Mouse (Mus musculus): ENCODE measurements around the gene Cemip2. TPM values are rescaled to one million over a fixed set of nuclear protein-coding genes. Genes with fewer than 3 reads are reported as not detected.

Gene Cemip2
- polyA plus RNA-seq, 1 experiment from 2014 or later = 39.0 TPM

- H3K27ac ChIP-seq = no peak overlapping the region
Observed at GRCm38 (mm10) chr19:21761676-21762075, 16.5 kb upstream of the Cemip2 start.

DNA sequence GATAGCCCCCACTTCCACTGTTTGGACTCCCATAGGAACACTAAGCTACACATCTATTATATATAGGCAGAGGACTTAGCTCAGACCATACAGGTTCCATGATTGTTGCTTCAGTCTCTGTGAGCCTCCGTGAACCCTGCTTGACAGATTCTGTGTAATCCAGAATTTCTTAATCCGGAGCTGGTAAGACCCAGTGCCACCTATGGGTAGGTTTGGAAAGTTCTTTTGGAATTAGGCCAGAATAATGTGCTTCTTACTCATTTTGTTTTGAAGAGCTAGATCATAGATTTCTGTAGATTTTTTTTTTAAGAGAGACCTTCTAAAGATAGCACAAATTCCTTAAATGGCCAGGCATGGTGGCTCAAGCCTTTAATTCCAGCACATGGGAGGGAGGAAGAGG is 14.1 kb upstream of the Cemip2 start:
- Histone ChIP-seq H3K9me3 (no peaks in the 10 kb centered on the region), H3K9ac (no peak overlapping the region), H3K4me1 (peaks cover 4% of the 10 kb centered on the region; the same call in 1 of the 2 replicates), H3K36me3 (no peaks in the 10 kb centered on the region), H3K4me3 (no peak overlapping the region), H3K27ac (no peak overlapping the region), H3K4me2 (replicated peaks) (no peak overlapping the region), H3K27me3 (no peaks in the 10 kb centered on the region)
- no peak for ATAC-seq (ENCODE audit: low FRiP score, low read depth)
- WGBS = 72% methylated on average over 2 of the region's 2 CpGs

More at GRCm38 (mm10) chr19:21761676-21762075, 16.5 kb upstream of the Cemip2 start:
- Histone ChIP-seq H3K9me3 (no peaks in the 10 kb centered on the region), H3K9ac (no peak overlapping the region), H3K4me2 (replicated peaks) (no peak overlapping the region), H3K4me1 (peaks cover 4% of the 10 kb centered on the region; the same call in 1 of the 2 replicates), H3K36me3 (no peaks in the 10 kb centered on the region), H3K4me3 (no peak overlapping the region), H3K27me3 (no peaks in the 10 kb centered on the region)
- no peak for ATAC-seq (ENCODE audit: low FRiP score, low read depth)

DNA sequence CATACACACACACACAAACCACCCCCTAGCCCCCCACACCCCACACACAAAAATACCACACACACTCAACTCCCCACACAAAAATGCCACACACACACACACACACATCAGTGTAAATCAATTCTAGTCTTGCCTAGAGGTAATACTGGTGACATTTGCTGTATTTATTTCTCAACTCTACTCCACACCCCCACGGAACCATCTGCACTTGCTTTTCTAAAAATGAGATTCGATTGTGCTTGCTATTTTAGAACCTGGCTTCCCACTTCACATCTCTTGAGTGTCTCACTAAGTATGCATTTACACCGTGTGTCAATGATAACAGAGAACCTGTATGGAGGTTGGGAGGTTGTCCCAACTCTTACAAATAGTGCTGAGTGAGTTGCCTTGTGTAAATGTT is 13.4 kb upstream of the Cemip2 start:
- Histone ChIP-seq H3K9me3 (no peaks in the 10 kb centered on the region), H3K4me1 (peaks cover 6% of the 10 kb centered on the region), H3K27ac (no peak overlapping the region), H3K9ac (no peak overlapping the region), H3K4me2 (replicated peaks) (no peak overlapping the region), H3K4me3 (no peak overlapping the region), H3K27me3 (no peaks in the 10 kb centered on the region), H3K36me3 (no peaks in the 10 kb centered on the region)
- 83% methylated on average over 3 of the region's 3 CpGs for WGBS
- no peak for ATAC-seq (ENCODE audit: low FRiP score, low read depth)

DNA sequence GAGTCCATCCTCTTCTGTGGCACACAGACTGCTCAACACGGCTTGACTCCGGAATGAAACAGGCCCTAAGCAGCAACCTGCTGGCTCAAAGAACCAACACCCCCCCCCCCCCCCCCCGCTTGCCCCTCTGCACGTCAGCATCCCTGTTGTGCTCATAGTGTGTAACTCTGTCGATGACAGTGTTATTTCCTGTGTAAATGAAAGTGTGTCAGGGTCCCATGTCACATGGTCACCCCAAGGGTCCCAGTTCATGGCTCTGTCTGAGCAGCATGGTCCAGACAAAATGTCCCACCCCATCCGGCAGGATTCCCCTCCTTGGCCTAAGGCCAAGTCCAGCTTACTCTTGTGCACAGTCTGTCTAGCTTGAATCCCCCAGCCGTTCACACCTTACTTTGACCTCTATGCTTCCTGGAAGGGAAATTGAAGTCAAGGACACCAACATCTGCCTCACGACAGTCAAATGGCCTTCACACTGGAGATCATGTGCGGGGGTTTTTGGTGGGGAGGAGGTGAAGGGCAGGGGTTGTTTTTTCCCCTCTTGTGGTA is 10.6 kb upstream of the Cemip2 start:
- Histone ChIP-seq H3K27ac (no peak overlapping the region), H3K27me3 (no peaks in the 10 kb centered on the region), H3K9me3 (no peaks in the 10 kb centered on the region), H3K4me3 (no peak overlapping the region), H3K36me3 (no peaks in the 10 kb centered on the region), H3K9ac (no peak overlapping the region), H3K4me1 (peaks cover 3% of the 10 kb centered on the region; the same call in 1 of the 2 replicates), H3K4me2 (replicated peaks) (no peak overlapping the region)
- 81% methylated on average over 9 of the region's 9 CpGs for WGBS
- ATAC-seq (ENCODE audit: low FRiP score, low read depth) = no peak

GRCm38 (mm10) chr19:21769796-21770195 is 8.3 kb upstream of the Cemip2 start:
- no peak for ATAC-seq (ENCODE audit: low FRiP score, low read depth)
- H3K4me1 ChIP-seq = peaks cover 3% of the 10 kb centered on the region; the same call in 1 of the 2 replicates
- no peaks in the 10 kb centered on the region for H3K27me3 ChIP-seq
- H3K36me3 ChIP-seq = no peaks in the 10 kb centered on the region
- no peaks in the 10 kb centered on the region for H3K9me3 ChIP-seq
- no peak overlapping the region for H3K9ac ChIP-seq
- 49% methylated on average over 3 of the region's 3 CpGs for WGBS
- no peak overlapping the region for H3K4me2 ChIP-seq (replicated peaks)
- no peak overlapping the region for H3K4me3 ChIP-seq
- H3K27ac ChIP-seq = peak overlapping the region; percentile 44; the same call in 1 of the 2 replicates

GRCm38 (mm10) chr19:21771586-21771985 is 6.6 kb upstream of the Cemip2 start:
- Histone ChIP-seq H3K9me3 (no peaks in the 10 kb centered on the region), H3K9ac (no peak overlapping the region), H3K4me2 (replicated peaks) (no peak overlapping the region), H3K27ac (no peak overlapping the region), H3K4me3 (no peak overlapping the region), H3K36me3 (no peaks in the 10 kb centered on the region), H3K4me1 (peaks cover 3% of the 10 kb centered on the region; the same call in 1 of the 2 replicates), H3K27me3 (peaks cover 2% of the 10 kb centered on the region)
- 88% methylated on average over 1 of the region's 1 CpGs for WGBS
- no peak for ATAC-seq (ENCODE audit: low FRiP score, low read depth)

GRCm38 (mm10) chr19:21773621-21774020 is 4.5 kb upstream of the Cemip2 start:
- peaks cover 10% of the 10 kb centered on the region; the same call in 1 of the 2 replicates for H3K4me1 ChIP-seq

GRCm38 (mm10) chr19:21775629-21776028 is 2.5 kb upstream of the Cemip2 start:
- no peak overlapping the region for H3K4me3 ChIP-seq
- no peaks in the 10 kb centered on the region for H3K9me3 ChIP-seq
- peaks cover 9% of the 10 kb centered on the region for H3K27me3 ChIP-seq
- no peak overlapping the region for H3K27ac ChIP-seq
- no peak overlapping the region for H3K9ac ChIP-seq
- H3K36me3 ChIP-seq = no peaks in the 10 kb centered on the region
- no peak for ATAC-seq (ENCODE audit: low FRiP score, low read depth)
- H3K4me2 ChIP-seq (replicated peaks) = no peak overlapping the region
- H3K4me1 ChIP-seq = peaks cover 21% of the 10 kb centered on the region
- 71% methylated on average over 4 of the region's 4 CpGs for WGBS

More at GRCm38 (mm10) chr19:21773621-21774020, 4.5 kb upstream of the Cemip2 start:
- Histone ChIP-seq H3K4me2 (replicated peaks) (no peak overlapping the region), H3K27ac (no peak overlapping the region), H3K27me3 (peaks cover 9% of the 10 kb centered on the region), H3K4me3 (no peak overlapping the region), H3K9me3 (no peaks in the 10 kb centered on the region), H3K36me3 (no peaks in the 10 kb centered on the region), H3K9ac (no peak overlapping the region)
- 28% methylated on average over 6 of the region's 6 CpGs for WGBS
- ATAC-seq (ENCODE audit: low FRiP score, low read depth) = no peak

- no peak overlapping the region for H3K27ac ChIP-seq
- H3K4me3 ChIP-seq = no peak overlapping the region
- H3K4me2 ChIP-seq (replicated peaks) = no peak overlapping the region
- 81% methylated on average over 3 of the region's 3 CpGs for WGBS
- ATAC-seq (ENCODE audit: low FRiP score, low read depth) = no peak
- no peak overlapping the region for H3K9ac ChIP-seq
- H3K9me3 ChIP-seq = no peaks in the 10 kb centered on the region
- no peaks in the 10 kb centered on the region for H3K36me3 ChIP-seq
- peaks cover 9% of the 10 kb centered on the region for H3K27me3 ChIP-seq
- peaks cover 31% of the 10 kb centered on the region for H3K4me1 ChIP-seq
Observed at GRCm38 (mm10) chr19:21776671-21777070, 1.5 kb upstream of the Cemip2 start.

- WGBS = 25% methylated on average over 20 of the region's 20 CpGs
- Histone ChIP-seq H3K27ac (no peak overlapping the region), H3K4me1 (peaks cover 37% of the 10 kb centered on the region), H3K4me3 (no peak overlapping the region), H3K9ac (no peak overlapping the region), H3K36me3 (no peaks in the 10 kb centered on the region), H3K9me3 (no peaks in the 10 kb centered on the region), H3K4me2 (replicated peaks) (peak overlapping the region; percentile 82), H3K27me3 (peaks cover 9% of the 10 kb centered on the region)
- ATAC-seq (ENCODE audit: low FRiP score, low read depth) = no peak
Observed at GRCm38 (mm10) chr19:21777171-21777731, 891 bp upstream of the Cemip2 start.

DNA sequence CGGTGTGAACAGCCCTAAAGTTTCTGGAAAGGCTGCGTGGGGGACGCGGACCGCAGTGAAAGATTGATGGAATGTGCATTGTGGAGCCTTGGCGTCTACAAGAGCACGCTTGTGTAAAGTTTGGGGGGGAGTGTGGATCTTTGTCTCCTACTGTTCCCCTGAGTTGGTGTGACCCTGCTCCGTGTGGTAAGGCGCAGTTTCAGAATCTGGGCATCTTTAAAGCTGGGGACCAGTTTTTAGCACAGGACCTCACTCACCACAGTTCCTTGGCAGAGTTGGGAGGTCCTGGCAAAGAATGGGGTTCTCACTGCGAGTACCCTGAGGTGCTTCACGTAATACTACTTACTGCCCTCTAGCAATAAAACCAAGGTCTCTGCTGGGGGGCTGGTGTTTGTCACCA is 964 bp downstream of the Cemip2 start:
- under 1% methylated on average over 11 of the region's 11 CpGs for WGBS
- H3K4me1 ChIP-seq = peaks cover 53% of the 10 kb centered on the region

GRCm38 (mm10) chr19:21780663-21781062 is 2.5 kb downstream of the Cemip2 start:
- H3K4me2 ChIP-seq (replicated peaks) = peak overlapping the region; percentile 82
- no peak for ATAC-seq (ENCODE audit: low FRiP score, low read depth)
- H3K9me3 ChIP-seq = no peaks in the 10 kb centered on the region
- no peak overlapping the region for H3K27ac ChIP-seq
- no peak overlapping the region for H3K9ac ChIP-seq
- peak overlapping the region; percentile 88 for H3K4me3 ChIP-seq
- H3K27me3 ChIP-seq = peaks cover 9% of the 10 kb centered on the region
- H3K36me3 ChIP-seq = no peaks in the 10 kb centered on the region
- H3K4me1 ChIP-seq = peaks cover 68% of the 10 kb centered on the region
- 53% methylated on average over 8 of the region's 8 CpGs for WGBS

More for the DNA sequence above, 964 bp downstream of the Cemip2 start:
- Histone ChIP-seq H3K27ac (peak overlapping the region; percentile 93), H3K4me2 (replicated peaks) (peak overlapping the region; percentile 82), H3K9ac (peak overlapping the region; percentile 90), H3K36me3 (no peaks in the 10 kb centered on the region), H3K4me3 (peak overlapping the region; percentile 88), H3K9me3 (no peaks in the 10 kb centered on the region), H3K27me3 (peaks cover 9% of the 10 kb centered on the region)
- ATAC-seq (ENCODE audit: low FRiP score, low read depth) = no peak
